Comparison of ENCODE assay signal across 15 mouse cellular contexts in the genomic region with DNA sequence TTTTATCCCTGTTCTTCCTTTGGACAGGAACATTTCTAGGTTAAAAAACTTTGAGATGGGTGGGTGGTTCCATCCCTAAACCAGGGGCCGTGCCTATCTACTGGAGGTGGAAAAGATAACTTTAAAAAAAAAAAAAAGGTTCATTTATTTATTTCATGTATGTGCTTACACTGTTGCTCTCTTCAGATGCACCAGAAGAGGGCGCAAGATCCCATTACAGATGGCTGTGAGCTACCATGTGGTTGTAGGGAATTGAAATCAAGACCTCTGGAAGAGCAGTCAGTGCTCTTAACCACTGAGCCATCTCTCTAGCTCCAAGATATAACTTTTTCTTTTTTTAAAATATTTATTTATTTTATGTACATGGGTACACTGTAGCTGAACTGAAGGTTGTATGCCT. TPM values are rescaled to one million over a fixed set of nuclear protein-coding genes. Genes with fewer than 3 reads are reported as not detected.
DNase-seq lines count a peak whose midpoint lies in the region; ATAC-seq and TF ChIP-seq lines count a peak whose summit lies in the region.
"Had no signal": no experiment of that assay in that cellular context is flagged by ENCODE, and none has a peak within 500 bp of the region (broad histone marks: within the 10 kb centered on the region; RNA-seq: fewer than 3 reads in every experiment).

No protein-coding gene starts in this region.

- H3K9ac ChIP-seq in heart, adult 2 months (ENCODE audit: low read depth, low read length), result no peak overlapping the region
- H3K9ac ChIP-seq in lung, postnatal 0 days (replicated peaks; ENCODE audit: low read depth), result no peak overlapping the region
- no peak overlapping the region for H3K9ac ChIP-seq in MEL (ENCODE audit: control insufficient read depth, low read depth, low read length, poor library complexity, severe bottlenecking)
- H3K9ac ChIP-seq: embryonic facial prominence, embryonic 15.5 days; heart, embryonic 12.5 days; liver, embryonic 13.5 days had no signal

- no peak overlapping the region for H3K4me2 ChIP-seq in lung, postnatal 0 days (replicated peaks; ENCODE audit: low read depth, low read length)
- H3K4me2 ChIP-seq: embryonic facial prominence, embryonic 15.5 days; heart, embryonic 12.5 days; liver, embryonic 13.5 days had no signal

- ATAC-seq in lung, postnatal 0 days, result no peak
- ATAC-seq: midbrain, embryonic 16.5 days had no signal

- intact Hi-C loops in heart, adult 2 months (cut with DNase I), result no loop called here

- H3K27ac ChIP-seq in heart, adult 2 months, result no peak overlapping the region
- no peak overlapping the region for H3K27ac ChIP-seq in lung, postnatal 0 days (ENCODE audit: low read length)
- H3K27ac ChIP-seq in MEL (ENCODE audit: control insufficient read depth, low read depth, low read length), result no peak overlapping the region
- no peak overlapping the region for H3K27ac ChIP-seq in limb, embryonic 10.5 days
- H3K27ac ChIP-seq: embryonic facial prominence, embryonic 15.5 days; liver, embryonic 13.5 days had no signal

- H3K4me3 ChIP-seq in heart, adult 2 months, result no peak overlapping the region
- no peak overlapping the region for H3K4me3 ChIP-seq in lung, postnatal 0 days (ENCODE audit: low read depth, low read length)
- H3K4me3 ChIP-seq in lung, adult 2 months (replicated peaks; ENCODE audit: extremely low read depth, low read depth, low read length), result no peak overlapping the region
- H3K4me3 ChIP-seq in MEL (ENCODE audit: control insufficient read depth in 1 of 2, insufficient read depth in 1 of 2, low read depth in 2 of 2, low read length in 2 of 2), result no peak overlapping the region
- H3K4me3 ChIP-seq in limb, embryonic 10.5 days, result no peak overlapping the region
- H3K4me3 ChIP-seq: embryonic facial prominence, embryonic 15.5 days; heart, embryonic 12.5 days; liver, embryonic 13.5 days had no signal

- no peak for DNase-seq in heart, adult 2 months
- DNase-seq in heart, adult 9 months (ENCODE audit: low spot score in 2 of 2), result no peak
- no peak for DNase-seq in lung, postnatal 0 days (ENCODE audit: low spot score)
- no peak for DNase-seq in lung, adult 2 months
- DNase-seq in MEL (ENCODE audit: low read depth, low spot score), result peak; percentile 61
- peak; percentile 8 for DNase-seq in retina, embryonic 14.5 days (ENCODE audit: low spot score)
- no peak for DNase-seq in neural tube, embryonic 10.5 days (ENCODE audit: extremely low spot score, low spot score)
- no peak for DNase-seq in limb, embryonic 10.5 days (ENCODE audit: low spot score)
- DNase-seq: cerebellum, adult 9-10 months; layer of hippocampus, adult 9-11 months; liver, embryonic 13.5 days had no signal

- WGBS in heart, adult 2 months, result 28% methylated on average over 2 of the region's 2 CpGs
- 36% methylated on average over 2 of the region's 2 CpGs for WGBS in lung, postnatal 0 days
- 26% methylated on average over 2 of the region's 2 CpGs for WGBS in lung, adult 2 months
- 27% methylated on average over 2 of the region's 2 CpGs for WGBS in limb, embryonic 10.5 days

- H3K27me3 ChIP-seq in heart, adult 2 months (ENCODE audit: control insufficient read depth, insufficient read depth, low read length), result no peaks in the 10 kb centered on the region
- no peaks in the 10 kb centered on the region for H3K27me3 ChIP-seq in lung, postnatal 0 days (replicated peaks; ENCODE audit: insufficient read depth, low read length)
- H3K27me3 ChIP-seq in MEL (ENCODE audit: control insufficient read depth in 1 of 2, insufficient read depth in 2 of 2, low read length in 2 of 2), result no peaks in the 10 kb centered on the region
- peaks cover 30% of the 10 kb centered on the region for H3K27me3 ChIP-seq in limb, embryonic 10.5 days (ENCODE audit: low read depth, poor library complexity, severe bottlenecking)
- H3K27me3 ChIP-seq: embryonic facial prominence, embryonic 15.5 days; heart, embryonic 12.5 days; liver, embryonic 13.5 days had no signal

- TF ChIP-seq CTCF in heart, adult 2 months (IDR thresholded peaks at IDR 0.05), result peak; percentile 60
- peak; percentile 45 for TF ChIP-seq CTCF in lung, postnatal 0 days (IDR thresholded peaks at IDR 0.05)
- no peak for TF ChIP-seq CTCF in lung, adult 2 months (IDR thresholded peaks at IDR 0.05; ENCODE audit: insufficient read depth, low read length)
- peak; percentile 32 to 61 (median 47) for TF ChIP-seq CTCF in MEL (IDR thresholded peaks at IDR 0.05 in 2 of 3, conservative IDR thresholded peaks at IDR 0.05 in 1 of 3; ENCODE audit: control insufficient read depth in 1 of 3, insufficient read depth in 1 of 3, low read depth in 2 of 3, low read length in 3 of 3, poor library complexity in 1 of 3, severe bottlenecking in 1 of 3)

- no peaks in the 10 kb centered on the region for H3K36me3 ChIP-seq in heart, adult 2 months (ENCODE audit: control insufficient read depth, insufficient read depth, low read length)
- no peaks in the 10 kb centered on the region for H3K36me3 ChIP-seq in lung, postnatal 0 days (ENCODE audit: insufficient read depth, low read length)
- H3K36me3 ChIP-seq in MEL (ENCODE audit: control insufficient read depth in 1 of 2, insufficient read depth in 2 of 2, low read length in 2 of 2), result no peaks in the 10 kb centered on the region
- no peaks in the 10 kb centered on the region for H3K36me3 ChIP-seq in limb, embryonic 10.5 days
- H3K36me3 ChIP-seq: embryonic facial prominence, embryonic 15.5 days; G1E; heart, embryonic 12.5 days; liver, embryonic 13.5 days had no signal

- no peak for TF ChIP-seq EP300 in heart, adult 2 months (IDR thresholded peaks at IDR 0.05; ENCODE audit: insufficient read depth, low read depth, low read length)
- TF ChIP-seq EP300 in lung, postnatal 0 days (IDR thresholded peaks at IDR 0.05), result no peak
- TF ChIP-seq EP300 in MEL (IDR thresholded peaks at IDR 0.05; ENCODE audit: low read depth in 1 of 2, low read length in 2 of 2), result no peak

- peak; percentile 47 for TF ChIP-seq RAD21 in MEL (IDR thresholded peaks at IDR 0.05; ENCODE audit: low read depth, low read length)

- TF ChIP-seq POLR2A in heart, adult 2 months (IDR thresholded peaks at IDR 0.05; ENCODE audit: insufficient read depth, low read depth, low read length), result no peak
- no peak for TF ChIP-seq POLR2A in lung, adult 2 months (IDR thresholded peaks at IDR 0.05; ENCODE audit: borderline replicate concordance, extremely low read depth, low read depth, low read length)
- no peak for TF ChIP-seq POLR2A in MEL (IDR thresholded peaks at IDR 0.05; ENCODE audit: control insufficient read depth in 1 of 2, insufficient read depth in 1 of 2, low read depth in 1 of 2, low read length in 2 of 2, poor library complexity in 1 of 2)

- no peaks in the 10 kb centered on the region for H3K79me2 ChIP-seq in heart, adult 2 months (replicated peaks; ENCODE audit: control insufficient read depth, insufficient read depth, low read length)
- no peaks in the 10 kb centered on the region for H3K79me2 ChIP-seq in MEL (ENCODE audit: control insufficient read depth, insufficient read depth, low read length, poor library complexity)

- no peaks in the 10 kb centered on the region for H3K9me3 ChIP-seq in lung, postnatal 0 days (ENCODE audit: low read length)
- no peaks in the 10 kb centered on the region for H3K9me3 ChIP-seq in MEL (replicated peaks; ENCODE audit: insufficient read depth, low read length)
- H3K9me3 ChIP-seq in limb, embryonic 10.5 days (replicated peaks), result no peaks in the 10 kb centered on the region
- H3K9me3 ChIP-seq: embryonic facial prominence, embryonic 15.5 days; G1E; heart, embryonic 12.5 days; liver, embryonic 13.5 days had no signal

- H3K4me1 ChIP-seq in heart, adult 2 months (ENCODE audit: control insufficient read depth, insufficient read depth, low read length), result no peaks in the 10 kb centered on the region
- H3K4me1 ChIP-seq in lung, postnatal 0 days (ENCODE audit: insufficient read depth, low read depth, low read length), result no peaks in the 10 kb centered on the region
- no peaks in the 10 kb centered on the region for H3K4me1 ChIP-seq in lung, adult 2 months (ENCODE audit: control insufficient read depth, insufficient read depth, low read length)
- H3K4me1 ChIP-seq in MEL (ENCODE audit: control insufficient read depth in 1 of 2, insufficient read depth in 2 of 2, low read length in 2 of 2), result no peaks in the 10 kb centered on the region
- no peaks in the 10 kb centered on the region for H3K4me1 ChIP-seq in limb, embryonic 10.5 days
- H3K4me1 ChIP-seq: embryonic facial prominence, embryonic 15.5 days; heart, embryonic 12.5 days; liver, embryonic 13.5 days had no signal

TF ChIP-seq in MEL, 35 proteins besides CTCF, POLR2A, EP300 and RAD21:
- TF ChIP-seq CHD1 (IDR thresholded peaks at IDR 0.05; ENCODE audit: low read depth, low read length) (no peak), E2F4 (IDR thresholded peaks at IDR 0.05; ENCODE audit: borderline replicate concordance, low read depth, low read length) (no peak), TBP (IDR thresholded peaks at IDR 0.05; ENCODE audit: low read depth, low read length) (no peak), MXI1 (IDR thresholded peaks at IDR 0.05; ENCODE audit: low read depth, low read length) (no peak), ZC3H11A (IDR thresholded peaks at IDR 0.05; ENCODE audit: low read depth, low read length) (peak; percentile 26; the same call in 1 of the 2 replicates), HCFC1 (IDR thresholded peaks at IDR 0.05; ENCODE audit: low read depth, low read length) (no peak), ZKSCAN1 (IDR thresholded peaks at IDR 0.05; ENCODE audit: low read depth, low read length) (no peak), ZNF384 (IDR thresholded peaks at IDR 0.05; ENCODE audit: low read depth, low read length) (peak; percentile 89), UBTF (IDR thresholded peaks at IDR 0.05; ENCODE audit: borderline replicate concordance, insufficient read depth, low read depth, low read length) (no peak), JUND (IDR thresholded peaks at IDR 0.05; ENCODE audit: low read depth, low read length) (no peak), RCOR1 (IDR thresholded peaks at IDR 0.05; ENCODE audit: low read depth, low read length) (no peak), SMC3 (IDR thresholded peaks at IDR 0.05; ENCODE audit: low read depth, low read length) (peak; percentile 64), MYC (IDR thresholded peaks at IDR 0.05; ENCODE audit: low read depth, low read length) (peak; percentile 65; the same call in 1 of the 2 replicates)

RNA-seq across cellular contexts. Expression of gene Gnl3l, which starts 54.1 kb away (rescaled TPM):
- total RNA-seq in heart, adult 2 months (2021), result 10 to 100 TPM; 36.8 to 38.9 TPM
- 10.8 and 17.1 TPM in 2 replicates for polyA plus RNA-seq in heart, adult 2 months (2012; rRNA removed)
- polyA plus RNA-seq in lung, postnatal 0 days (2015; fragmentation: Nextera tagmentation; extraction: Ambion mirVana), result 11.9 and 13.0 TPM in 2 replicates
- 6.8 and 9.6 TPM in 2 replicates for polyA plus RNA-seq in lung, adult 2 months (2012; rRNA removed)
- 61.0 and 61.9 TPM in 2 replicates for total RNA-seq in MEL (2012; rRNA removed)
- polyA plus RNA-seq in MEL (2012; ENCODE audit: insufficient read depth in 1 of 2, insufficient read length in 2 of 2, low read depth in 1 of 2, low replicate concordance in 2 of 2, missing spikeins in 1 of 2), result 10 to 100 TPM; 44.3 to 49.6 TPM
- polyA plus RNA-seq in limb, embryonic 10.5 days (2016; fragmentation: Nextera tagmentation; extraction: Ambion mirVana), result 34.2 and 35.0 TPM in 2 replicates

Comparison
In these comparisons a context has a peak if more than half of its experiments do, and no peak if none do; other contexts are left out.
1. DNase-seq: peak in MEL (single experiment) and retina, embryonic 14.5 days (single experiment); none in heart, adult 2 months (0 of 2), heart, adult 9 months (0 of 2), lung, postnatal 0 days (single experiment), lung, adult 2 months (single experiment), neural tube, embryonic 10.5 days (single experiment) and limb, embryonic 10.5 days (single experiment).